Mouse (Mus musculus): ENCODE data around the gene Usp5. TPM values are rescaled to one million over a fixed set of nuclear protein-coding genes. Genes with fewer than 3 reads are reported as not detected.
"Not testable (repeated sequence)": the region's sequence is repeated elsewhere in the genome, so short reads cannot be mapped to it uniquely, and the experiment has no call there.

Gene Usp5
- polyA plus RNA-seq, 1 experiment from 2014 or later = 121 TPM

DNA sequence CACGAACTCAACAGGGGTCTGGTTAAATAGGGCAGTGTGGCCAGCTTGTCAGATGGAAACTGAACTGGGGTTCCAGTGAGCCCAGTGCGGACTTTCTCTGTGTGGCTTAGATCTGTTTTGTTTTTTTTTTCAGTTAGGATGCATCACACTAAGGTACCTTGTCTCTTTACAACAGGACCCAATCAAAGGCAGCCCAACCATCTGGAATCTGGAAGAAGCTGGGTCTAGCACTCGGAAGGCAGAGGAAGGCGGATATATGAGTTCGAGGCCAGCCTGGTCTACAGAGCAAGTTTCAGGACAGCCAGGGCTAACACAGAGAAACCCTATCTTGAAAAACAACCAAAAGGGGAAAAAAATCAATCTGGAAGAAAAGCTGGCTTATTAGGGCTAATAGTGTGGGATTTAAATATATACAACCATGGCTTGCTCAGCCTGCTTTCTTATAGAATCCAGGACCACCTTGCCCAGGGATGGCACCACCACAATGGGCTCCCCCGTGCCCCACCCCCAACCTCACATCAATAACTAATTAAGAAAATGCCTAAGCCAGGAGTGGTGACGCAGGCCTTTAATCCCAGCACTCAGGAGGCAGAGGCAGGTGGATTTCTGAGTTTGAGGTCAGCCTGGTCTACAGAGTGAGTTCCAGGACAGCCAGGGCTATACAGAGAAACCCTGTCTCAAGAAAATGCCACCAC, 22.7 kb downstream of the Usp5 start:
- Histone ChIP-seq H3K9ac (replicated peaks; ENCODE audit: low read depth, low read length) (no peak overlapping the region), H3K4me2 (replicated peaks; ENCODE audit: low read depth, low read length) (peak overlapping the region; percentile 74), H3K4me1 (ENCODE audit: control insufficient read depth, insufficient read depth, low read length) (peaks cover 17% of the 10 kb centered on the region; the same call in 1 of the 2 replicates), H3K9me3 (ENCODE audit: control insufficient read depth, low read depth, low read length) (no peaks in the 10 kb centered on the region), H3K36me3 (ENCODE audit: control insufficient read depth, insufficient read depth, low read length) (peaks cover 11% of the 10 kb centered on the region), H3K4me3 (ENCODE audit: low read depth, low read length) (peak overlapping the region; percentile 47), H3K27me3 (ENCODE audit: control insufficient read depth, insufficient read depth, low read length) (no peaks in the 10 kb centered on the region), H3K27ac (ENCODE audit: low read length) (peak overlapping the region; percentile 95)
- 75% methylated on average over 7 of the region's 7 CpGs for WGBS
- no peak for ATAC-seq (ENCODE audit: insufficient number of reproducible peaks, insufficient read depth, low FRiP score, low read depth)

DNA sequence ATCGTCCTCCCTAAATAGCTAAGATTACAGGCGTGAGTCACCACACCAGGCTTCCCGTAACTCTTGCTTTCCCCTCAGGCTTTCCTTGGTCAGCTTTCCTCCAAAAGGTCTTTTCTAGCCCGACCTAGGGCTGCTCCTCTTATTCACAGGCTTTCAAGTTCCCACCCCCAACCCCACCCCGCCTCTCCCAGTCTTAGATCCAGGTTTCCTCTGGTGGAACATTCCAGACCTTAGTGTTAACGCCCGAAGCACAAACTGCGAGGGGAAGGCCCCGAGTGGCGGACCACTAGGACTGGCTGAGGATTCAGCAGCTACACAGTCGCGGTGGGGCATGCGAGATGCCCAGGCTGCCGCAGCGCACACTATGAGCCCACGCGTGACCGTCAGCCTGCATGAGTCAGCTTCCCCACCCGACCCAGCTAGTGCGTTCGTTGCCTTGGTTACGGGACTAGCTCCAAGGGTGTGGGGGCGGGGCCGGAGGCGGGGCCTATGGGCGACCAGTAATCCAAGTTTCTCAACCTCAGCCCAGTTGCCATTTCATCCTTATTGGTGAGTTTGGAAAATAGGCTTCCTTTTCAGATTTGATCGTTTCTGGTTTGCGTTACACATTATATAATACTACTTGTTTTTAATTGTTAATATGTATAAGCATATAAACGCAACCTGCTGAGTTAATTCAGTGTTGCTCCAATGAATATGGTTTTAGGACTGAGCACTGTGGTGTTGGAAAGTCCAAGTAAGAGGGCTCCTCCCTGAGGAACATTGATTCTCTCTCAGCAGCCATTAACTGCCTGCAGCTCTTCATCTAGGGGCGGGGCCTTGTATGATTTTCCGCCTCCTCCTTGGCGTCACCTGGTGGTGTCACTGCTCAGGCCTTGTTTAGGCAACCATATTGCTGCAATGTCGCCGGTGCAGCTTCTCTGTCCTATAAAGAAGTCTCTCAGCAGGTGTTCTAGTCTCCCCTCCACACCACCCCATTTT, 23.7 kb downstream of the Usp5 start:
- H3K27ac ChIP-seq (ENCODE audit: low read length) = peak overlapping the region; percentile 95
- H3K36me3 ChIP-seq (ENCODE audit: control insufficient read depth, insufficient read depth, low read length) = peaks cover 5% of the 10 kb centered on the region
- no peaks in the 10 kb centered on the region for H3K9me3 ChIP-seq (ENCODE audit: control insufficient read depth, low read depth, low read length)
- peak overlapping the region; percentile 74 for H3K4me2 ChIP-seq (replicated peaks; ENCODE audit: low read depth, low read length)
- H3K27me3 ChIP-seq (ENCODE audit: control insufficient read depth, insufficient read depth, low read length) = no peaks in the 10 kb centered on the region
- WGBS = 2% methylated on average over 34 of the region's 34 CpGs
- ATAC-seq (ENCODE audit: insufficient number of reproducible peaks, insufficient read depth, low FRiP score, low read depth) = peak; percentile 86
- peak overlapping the region; percentile 38; the same call in 1 of the 2 replicates for H3K9ac ChIP-seq (replicated peaks; ENCODE audit: low read depth, low read length)
- H3K4me1 ChIP-seq (ENCODE audit: control insufficient read depth, insufficient read depth, low read length) = peaks cover 17% of the 10 kb centered on the region; the same call in 1 of the 2 replicates
- peak overlapping the region; percentile 47 for H3K4me3 ChIP-seq (ENCODE audit: low read depth, low read length)

DNA sequence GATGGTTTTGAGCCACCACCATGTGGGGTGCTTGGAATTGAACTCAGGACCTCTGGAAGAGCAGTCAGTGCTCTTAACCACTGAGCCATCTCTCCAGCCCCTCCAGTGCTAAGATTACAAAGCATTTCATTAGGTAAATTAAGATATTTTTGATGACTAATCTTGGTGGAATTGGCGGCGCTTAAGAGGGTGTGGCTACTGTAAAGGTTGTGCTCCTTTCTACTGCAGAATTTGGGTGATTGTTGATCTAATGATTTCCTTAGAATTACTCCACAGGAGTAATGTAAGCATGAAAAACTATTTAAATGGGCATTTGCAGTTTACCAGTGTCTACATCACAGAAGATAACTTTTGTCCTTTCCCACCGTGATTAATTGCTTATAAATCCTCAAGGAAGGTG, 24.9 kb downstream of the Usp5 start:
- no peak overlapping the region for H3K27ac ChIP-seq (ENCODE audit: low read length)
- 78% methylated on average over 3 of the region's 3 CpGs for WGBS

DNA sequence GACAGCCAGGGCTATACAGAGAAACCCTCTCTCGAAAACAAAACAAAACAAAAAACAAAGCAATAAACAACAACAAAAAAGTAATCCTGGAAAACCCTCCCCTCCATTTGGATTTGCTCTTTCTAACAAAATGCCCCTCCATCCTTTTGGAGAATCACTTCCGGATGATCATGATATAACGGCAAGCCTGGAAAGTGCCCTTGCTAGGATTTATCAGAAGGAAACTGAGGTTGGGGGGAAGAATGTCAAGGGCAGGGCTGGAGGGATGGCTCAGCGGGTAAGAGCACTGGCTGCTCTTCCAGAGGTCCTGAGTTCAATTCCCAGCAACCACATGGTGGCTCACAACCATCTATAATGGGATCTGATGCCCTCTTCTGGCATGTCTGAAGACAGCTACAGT, 25.6 kb downstream of the Usp5 start:
- H3K9me3 ChIP-seq (ENCODE audit: control insufficient read depth, low read depth, low read length); H3K36me3 ChIP-seq (ENCODE audit: control insufficient read depth, insufficient read depth, low read length); H3K4me2 ChIP-seq (replicated peaks; ENCODE audit: low read depth, low read length); ATAC-seq (ENCODE audit: insufficient number of reproducible peaks, insufficient read depth, low FRiP score, low read depth); H3K4me3 ChIP-seq (ENCODE audit: low read depth, low read length); H3K27ac ChIP-seq (ENCODE audit: low read length); H3K9ac ChIP-seq (replicated peaks; ENCODE audit: low read depth, low read length); H3K27me3 ChIP-seq (ENCODE audit: control insufficient read depth, insufficient read depth, low read length): not testable (repeated sequence)
- WGBS = 93% methylated on average over 4 of the region's 4 CpGs
- H3K4me1 ChIP-seq (ENCODE audit: control insufficient read depth, insufficient read depth, low read length) = peaks cover 12% of the 10 kb centered on the region; the same call in 1 of the 2 replicates

More for the DNA sequence above, 24.9 kb downstream of the Usp5 start:
- no peak overlapping the region for H3K9ac ChIP-seq (replicated peaks; ENCODE audit: low read depth, low read length)
- H3K4me2 ChIP-seq (replicated peaks; ENCODE audit: low read depth, low read length) = no peak overlapping the region
- no peaks in the 10 kb centered on the region for H3K27me3 ChIP-seq (ENCODE audit: control insufficient read depth, insufficient read depth, low read length)
- H3K4me1 ChIP-seq (ENCODE audit: control insufficient read depth, insufficient read depth, low read length) = peaks cover 13% of the 10 kb centered on the region; the same call in 1 of the 2 replicates
- no peak for ATAC-seq (ENCODE audit: insufficient number of reproducible peaks, insufficient read depth, low FRiP score, low read depth)
- no peaks in the 10 kb centered on the region for H3K9me3 ChIP-seq (ENCODE audit: control insufficient read depth, low read depth, low read length)
- H3K36me3 ChIP-seq (ENCODE audit: control insufficient read depth, insufficient read depth, low read length) = no peaks in the 10 kb centered on the region
- H3K4me3 ChIP-seq (ENCODE audit: low read depth, low read length) = no peak overlapping the region

DNA sequence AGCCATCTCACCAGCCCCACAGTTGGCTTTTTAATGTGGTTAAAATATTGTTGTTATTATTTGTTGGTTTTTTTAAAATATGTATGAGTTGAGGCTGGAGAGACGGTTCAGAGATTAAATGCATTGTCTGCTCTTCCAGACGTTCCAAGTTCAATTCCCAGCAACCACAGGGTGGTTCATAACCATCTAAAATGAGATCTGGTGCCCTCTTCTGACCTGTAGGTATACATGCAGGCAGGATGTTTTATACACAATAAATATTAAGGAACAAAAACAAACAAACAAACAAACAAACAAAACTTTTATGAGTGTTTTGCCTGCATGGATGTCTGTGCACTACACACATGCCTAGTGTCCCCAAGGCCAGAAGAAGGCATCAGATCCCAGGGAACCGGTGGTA, 26.2 kb downstream of the Usp5 start:
- H3K27ac ChIP-seq (ENCODE audit: low read length) = no peak overlapping the region
- no peak overlapping the region for H3K9ac ChIP-seq (replicated peaks; ENCODE audit: low read depth, low read length)
- WGBS = 81% methylated on average over 3 of the region's 3 CpGs
- H3K4me1 ChIP-seq (ENCODE audit: control insufficient read depth, insufficient read depth, low read length) = peaks cover 8% of the 10 kb centered on the region; the same call in 1 of the 2 replicates
- no peaks in the 10 kb centered on the region for H3K27me3 ChIP-seq (ENCODE audit: control insufficient read depth, insufficient read depth, low read length)
- H3K4me3 ChIP-seq (ENCODE audit: low read depth, low read length) = no peak overlapping the region
- H3K9me3 ChIP-seq (ENCODE audit: control insufficient read depth, low read depth, low read length) = no peaks in the 10 kb centered on the region
- H3K4me2 ChIP-seq (replicated peaks; ENCODE audit: low read depth, low read length) = no peak overlapping the region
- H3K36me3 ChIP-seq (ENCODE audit: control insufficient read depth, insufficient read depth, low read length) = no peaks in the 10 kb centered on the region
- ATAC-seq (ENCODE audit: insufficient number of reproducible peaks, insufficient read depth, low FRiP score, low read depth) = no peak

DNA sequence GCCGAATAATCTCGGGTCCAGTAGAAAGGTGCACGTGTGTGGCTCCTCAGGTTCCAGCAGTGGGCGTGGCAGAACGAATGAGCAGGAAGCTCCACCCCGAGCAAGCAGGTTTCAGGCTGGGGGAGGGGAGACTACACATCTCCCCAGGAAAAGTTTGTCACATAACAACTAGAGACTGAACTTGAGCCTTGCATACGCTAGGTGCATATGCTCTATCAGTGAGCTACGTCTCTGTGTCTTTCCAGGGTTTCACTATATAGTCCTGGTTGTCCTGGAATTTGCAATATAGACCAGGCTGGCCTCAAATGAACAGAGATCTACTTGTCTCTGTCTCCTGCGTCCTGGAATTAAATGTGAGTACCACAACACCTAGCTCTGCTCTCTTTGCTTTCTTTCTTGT, 26.9 kb downstream of the Usp5 start:
- H3K9ac ChIP-seq (replicated peaks; ENCODE audit: low read depth, low read length); ATAC-seq (ENCODE audit: insufficient number of reproducible peaks, insufficient read depth, low FRiP score, low read depth); H3K4me1 ChIP-seq (ENCODE audit: control insufficient read depth, insufficient read depth, low read length); H3K4me3 ChIP-seq (ENCODE audit: low read depth, low read length); H3K27ac ChIP-seq (ENCODE audit: low read length); H3K9me3 ChIP-seq (ENCODE audit: control insufficient read depth, low read depth, low read length); H3K36me3 ChIP-seq (ENCODE audit: control insufficient read depth, insufficient read depth, low read length); H3K27me3 ChIP-seq (ENCODE audit: control insufficient read depth, insufficient read depth, low read length): not testable (repeated sequence)
- H3K4me2 ChIP-seq (replicated peaks; ENCODE audit: low read depth, low read length) = 0 out of 2 replicates have a peak overlapping the region, but pooled peaks have one; percentile 12
- 15% methylated on average over 5 of the region's 9 CpGs for WGBS

DNA sequence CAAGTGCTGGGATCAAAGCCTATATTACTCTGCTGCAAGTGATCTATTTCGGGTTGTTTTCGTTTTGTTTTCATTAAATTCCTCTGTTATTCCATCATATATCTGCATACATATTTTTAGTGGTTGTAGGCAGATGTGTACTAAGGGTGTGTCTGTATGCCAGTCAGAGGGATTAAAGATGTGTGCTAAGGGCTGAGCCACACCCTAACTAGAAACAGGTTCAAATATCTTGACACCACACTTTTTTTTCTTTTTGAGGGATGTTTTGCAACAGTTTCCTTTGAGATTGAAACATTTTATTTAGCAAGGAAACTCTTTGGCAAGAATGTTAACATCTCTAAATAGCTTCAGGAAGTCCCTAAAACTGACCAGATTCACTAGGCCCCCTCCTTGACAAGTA, 33.1 kb downstream of the Usp5 start:
- no peak; the same call in 1 of the 2 replicates for ATAC-seq (ENCODE audit: insufficient number of reproducible peaks, insufficient read depth, low FRiP score, low read depth)
- H3K4me3 ChIP-seq (ENCODE audit: low read depth, low read length) = no peak overlapping the region
- no peaks in the 10 kb centered on the region for H3K4me1 ChIP-seq (ENCODE audit: control insufficient read depth, insufficient read depth, low read length)
- 64% methylated on average over 2 of the region's 2 CpGs for WGBS
- no peak overlapping the region for H3K4me2 ChIP-seq (replicated peaks; ENCODE audit: low read depth, low read length)
- H3K27ac ChIP-seq (ENCODE audit: low read length) = peak overlapping the region; percentile 49; the same call in 1 of the 2 replicates
- no peak overlapping the region for H3K9ac ChIP-seq (replicated peaks; ENCODE audit: low read depth, low read length)
- H3K9me3 ChIP-seq (ENCODE audit: control insufficient read depth, low read depth, low read length) = no peaks in the 10 kb centered on the region
- no peaks in the 10 kb centered on the region for H3K36me3 ChIP-seq (ENCODE audit: control insufficient read depth, insufficient read depth, low read length)
- H3K27me3 ChIP-seq (ENCODE audit: control insufficient read depth, insufficient read depth, low read length) = no peaks in the 10 kb centered on the region

DNA sequence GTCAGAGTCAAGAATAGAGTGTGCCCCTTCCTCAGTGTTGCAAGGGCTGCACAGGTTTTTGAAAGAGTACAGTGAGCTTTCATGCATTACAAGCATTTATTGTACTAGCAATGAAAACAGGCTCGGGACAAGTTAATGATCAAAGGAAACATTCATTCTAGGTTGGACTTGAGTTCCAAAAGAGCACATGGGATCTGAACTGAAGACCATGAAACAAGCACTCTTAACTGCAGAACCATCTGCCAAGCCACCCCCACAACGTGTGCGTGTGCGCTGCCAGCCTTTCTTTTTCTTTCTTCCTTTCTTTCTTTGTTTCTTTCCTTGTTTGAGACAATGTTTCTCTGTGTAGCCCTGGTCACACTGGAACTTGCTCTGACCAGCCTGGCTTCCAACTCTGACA, 33.5 kb downstream of the Usp5 start:
- H3K27ac ChIP-seq (ENCODE audit: low read length) = peak overlapping the region; percentile 49; the same call in 1 of the 2 replicates
- 70% methylated on average over 4 of the region's 4 CpGs for WGBS
- no peaks in the 10 kb centered on the region for H3K36me3 ChIP-seq (ENCODE audit: control insufficient read depth, insufficient read depth, low read length)
- no peaks in the 10 kb centered on the region for H3K4me1 ChIP-seq (ENCODE audit: control insufficient read depth, insufficient read depth, low read length)
- H3K27me3 ChIP-seq (ENCODE audit: control insufficient read depth, insufficient read depth, low read length) = no peaks in the 10 kb centered on the region
- H3K9me3 ChIP-seq (ENCODE audit: control insufficient read depth, low read depth, low read length) = no peaks in the 10 kb centered on the region
- ATAC-seq (ENCODE audit: insufficient number of reproducible peaks, insufficient read depth, low FRiP score, low read depth) = no peak
- no peak overlapping the region for H3K4me2 ChIP-seq (replicated peaks; ENCODE audit: low read depth, low read length)
- H3K9ac ChIP-seq (replicated peaks; ENCODE audit: low read depth, low read length) = no peak overlapping the region
- no peak overlapping the region for H3K4me3 ChIP-seq (ENCODE audit: low read depth, low read length)

All from stomach, embryonic 14.5 days (tissue).